9 mouse cellular contexts compared by ENCODE assay signal in the genomic region with DNA sequence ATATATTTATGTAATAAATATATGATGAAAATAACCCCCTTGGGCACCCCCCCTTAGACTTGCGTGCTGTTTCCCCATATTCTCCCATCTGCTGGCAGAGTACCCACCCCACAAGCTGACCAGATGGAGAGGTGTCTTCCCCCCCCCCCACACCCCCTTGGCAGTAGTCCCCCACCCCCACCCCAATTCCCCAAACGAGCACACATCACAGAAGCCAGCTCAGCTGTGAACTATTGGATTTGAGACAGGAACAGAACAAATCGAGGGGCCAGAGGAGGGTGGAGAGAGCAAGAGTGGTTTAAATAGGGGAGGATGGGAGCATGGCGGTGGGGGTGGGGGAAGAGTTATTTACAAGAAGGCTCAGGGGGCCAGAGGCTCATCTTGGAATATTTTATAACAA. TPM values are rescaled to one million over a fixed set of nuclear protein-coding genes. Genes with fewer than 3 reads are reported as not detected.
DNase-seq lines count a peak whose midpoint lies in the region; ATAC-seq and TF ChIP-seq lines count a peak whose summit lies in the region.
"Had no signal": no experiment of that assay in that cellular context is flagged by ENCODE, and none has a peak within 500 bp of the region (broad histone marks: within the 10 kb centered on the region; RNA-seq: fewer than 3 reads in every experiment).

No protein-coding gene starts in this region.

- no peak for TF ChIP-seq CTCF in kidney, adult 2 months (conservative IDR thresholded peaks at IDR 0.05; ENCODE audit: insufficient read depth, insufficient read length, low read depth, low read length)

- H3K4me2 ChIP-seq in kidney, embryonic 16.5 days (replicated peaks; ENCODE audit: low read depth, low read length), result peak overlapping the region; percentile 53
- H3K4me2 ChIP-seq in embryonic facial prominence, embryonic 13.5 days, result peak overlapping the region; percentile 47
- peak overlapping the region; percentile 36 for H3K4me2 ChIP-seq in hindbrain, embryonic 13.5 days
- peak overlapping the region; percentile 45 for H3K4me2 ChIP-seq in midbrain, embryonic 13.5 days (replicated peaks)

- 10% methylated on average over 4 of the region's 4 CpGs for WGBS in kidney, embryonic 16.5 days
- 44% methylated on average over 4 of the region's 4 CpGs for WGBS in kidney, adult 2 months
- WGBS in embryonic facial prominence, embryonic 13.5 days, result 14% methylated on average over 4 of the region's 4 CpGs
- WGBS in hindbrain, embryonic 13.5 days, result 20% methylated on average over 4 of the region's 4 CpGs
- WGBS in midbrain, embryonic 13.5 days, result 8% methylated on average over 4 of the region's 4 CpGs

- no peaks in the 10 kb centered on the region for H3K9me3 ChIP-seq in kidney, embryonic 16.5 days (ENCODE audit: low read length)
- H3K9me3 ChIP-seq in embryonic facial prominence, embryonic 13.5 days, result no peaks in the 10 kb centered on the region
- H3K9me3 ChIP-seq in hindbrain, embryonic 13.5 days, result no peaks in the 10 kb centered on the region
- H3K9me3 ChIP-seq in midbrain, embryonic 13.5 days, result no peaks in the 10 kb centered on the region

- peaks cover 52% of the 10 kb centered on the region for H3K4me1 ChIP-seq in kidney, embryonic 16.5 days (ENCODE audit: insufficient read depth, low read length)
- peaks cover 5% of the 10 kb centered on the region; the same call in 1 of the 2 replicates for H3K4me1 ChIP-seq in kidney, adult 2 months (ENCODE audit: control insufficient read depth, insufficient read depth, low read length)
- H3K4me1 ChIP-seq in embryonic facial prominence, embryonic 13.5 days, result peaks cover 59% of the 10 kb centered on the region
- peaks cover 52% of the 10 kb centered on the region for H3K4me1 ChIP-seq in hindbrain, embryonic 13.5 days (replicated peaks)
- H3K4me1 ChIP-seq in midbrain, embryonic 13.5 days (replicated peaks), result peaks cover 50% of the 10 kb centered on the region

- no peak for ATAC-seq in kidney, embryonic 16.5 days (ENCODE audit: low FRiP score, low TSS enrichment)
- no peak for ATAC-seq in embryonic facial prominence, embryonic 13.5 days (ENCODE audit: insufficient number of reproducible peaks, insufficient read depth, low FRiP score, low TSS enrichment, low read depth)
- no peak for ATAC-seq in hindbrain, embryonic 13.5 days (ENCODE audit: low FRiP score)
- no peak for ATAC-seq in midbrain, embryonic 13.5 days

- peaks cover 18% of the 10 kb centered on the region for H3K36me3 ChIP-seq in kidney, embryonic 16.5 days (ENCODE audit: insufficient read depth, low read length)
- H3K36me3 ChIP-seq in kidney, adult 2 months (ENCODE audit: control insufficient read depth, insufficient read depth, low read length), result peaks cover 34% of the 10 kb centered on the region
- peaks cover 66% of the 10 kb centered on the region for H3K36me3 ChIP-seq in embryonic facial prominence, embryonic 13.5 days
- peaks cover 73% of the 10 kb centered on the region for H3K36me3 ChIP-seq in hindbrain, embryonic 13.5 days
- peaks cover 68% of the 10 kb centered on the region for H3K36me3 ChIP-seq in midbrain, embryonic 13.5 days

- no peak for TF ChIP-seq POLR2A in kidney, adult 2 months (IDR thresholded peaks at IDR 0.05; ENCODE audit: low read depth, low read length)

- peak overlapping the region; percentile 54 for H3K9ac ChIP-seq in kidney, embryonic 16.5 days (replicated peaks; ENCODE audit: low read length)
- peak overlapping the region; percentile 59; the same call in 1 of the 2 replicates for H3K9ac ChIP-seq in embryonic facial prominence, embryonic 13.5 days
- H3K9ac ChIP-seq in hindbrain, embryonic 13.5 days, result peak overlapping the region; percentile 55; the same call in 1 of the 2 replicates
- peak overlapping the region; percentile 58; the same call in 1 of the 2 replicates for H3K9ac ChIP-seq in midbrain, embryonic 13.5 days (replicated peaks)

- no peaks in the 10 kb centered on the region for H3K27me3 ChIP-seq in kidney, embryonic 16.5 days (ENCODE audit: insufficient read depth, low read length)
- no peaks in the 10 kb centered on the region for H3K27me3 ChIP-seq in kidney, adult 2 months (replicated peaks; ENCODE audit: control insufficient read depth, insufficient read depth, low read length)
- H3K27me3 ChIP-seq in embryonic facial prominence, embryonic 13.5 days, result no peaks in the 10 kb centered on the region
- no peaks in the 10 kb centered on the region for H3K27me3 ChIP-seq in hindbrain, embryonic 13.5 days
- no peaks in the 10 kb centered on the region for H3K27me3 ChIP-seq in midbrain, embryonic 13.5 days

- H3K27ac ChIP-seq in kidney, embryonic 16.5 days (ENCODE audit: low read length), result peak overlapping the region; percentile 81
- H3K27ac ChIP-seq in kidney, adult 2 months (ENCODE audit: insufficient read depth, low read depth, low read length), result no peak overlapping the region
- H3K27ac ChIP-seq in embryonic facial prominence, embryonic 13.5 days, result peak overlapping the region; percentile 73
- H3K27ac ChIP-seq in hindbrain, embryonic 13.5 days, result peak overlapping the region; percentile 88
- H3K27ac ChIP-seq in midbrain, embryonic 13.5 days, result peak overlapping the region; percentile 81

- DNase-seq in kidney, adult 2 months, result no peak
- no peak for DNase-seq in thymus, postnatal 25 days
- no peak for DNase-seq in c-Kit-positive CD71-positive TER-119-positive erythroid progenitor cells, embryonic 14.5 days (ENCODE audit: low spot score)
- DNase-seq in cerebellum, adult 18-20 months, result no peak
- DNase-seq: layer of hippocampus, adult 9-11 months had no signal

- H3K4me3 ChIP-seq in kidney, embryonic 16.5 days (ENCODE audit: low read length), result peak overlapping the region; percentile 31
- H3K4me3 ChIP-seq in kidney, adult 2 months (ENCODE audit: insufficient read depth, low read depth, low read length), result no peak overlapping the region
- H3K4me3 ChIP-seq in embryonic facial prominence, embryonic 13.5 days, result peak overlapping the region; percentile 18; the same call in 1 of the 2 replicates
- H3K4me3 ChIP-seq in hindbrain, embryonic 13.5 days, result no peak overlapping the region
- peak overlapping the region; percentile 17; the same call in 1 of the 2 replicates for H3K4me3 ChIP-seq in midbrain, embryonic 13.5 days (replicated peaks)

RNA-seq across cellular contexts. Expression of a gene that starts 7.4 kb away (rescaled TPM):
- polyA plus RNA-seq in kidney, embryonic 16.5 days (2015; fragmentation: Nextera tagmentation; extraction: Ambion mirVana), result 2.2 and 2.4 TPM in 2 replicates
- 140 and 155 TPM in 2 replicates for polyA plus RNA-seq in kidney, adult 2 months (2012; rRNA removed)
- polyA plus RNA-seq in embryonic facial prominence, embryonic 13.5 days (2015; fragmentation: Nextera tagmentation; extraction: Ambion mirVana), result 1.4 and 1.5 TPM in 2 replicates
- 1.9 and 2.4 TPM in 2 replicates for polyA plus RNA-seq in hindbrain, embryonic 13.5 days (2015; fragmentation: Nextera tagmentation; extraction: Ambion mirVana)
- 1.2 and 1.9 TPM in 2 replicates for polyA plus RNA-seq in midbrain, embryonic 13.5 days (2015; fragmentation: Nextera tagmentation; extraction: Ambion mirVana)

RNA-seq across cellular contexts. Expression of a gene that starts 27.3 kb away (rescaled TPM):
- polyA plus RNA-seq in kidney, embryonic 16.5 days (2015; fragmentation: Nextera tagmentation; extraction: Ambion mirVana), result 24.4 and 25.9 TPM in 2 replicates
- 92.7 and 97.2 TPM in 2 replicates for polyA plus RNA-seq in kidney, adult 2 months (2012; rRNA removed)
- polyA plus RNA-seq in embryonic facial prominence, embryonic 13.5 days (2015; fragmentation: Nextera tagmentation; extraction: Ambion mirVana), result 46.5 and 47.3 TPM in 2 replicates
- 117 and 122 TPM in 2 replicates for polyA plus RNA-seq in hindbrain, embryonic 13.5 days (2015; fragmentation: Nextera tagmentation; extraction: Ambion mirVana)
- 99.6 and 106 TPM in 2 replicates for polyA plus RNA-seq in midbrain, embryonic 13.5 days (2015; fragmentation: Nextera tagmentation; extraction: Ambion mirVana)

RNA-seq across cellular contexts. Expression of a gene that starts 27.6 kb away (rescaled TPM):
- polyA plus RNA-seq in kidney, embryonic 16.5 days (2015; fragmentation: Nextera tagmentation; extraction: Ambion mirVana), result 23.7 and 24.2 TPM in 2 replicates
- 23.5 and 24.5 TPM in 2 replicates for polyA plus RNA-seq in kidney, adult 2 months (2012; rRNA removed)
- 31.5 and 33.0 TPM in 2 replicates for polyA plus RNA-seq in embryonic facial prominence, embryonic 13.5 days (2015; fragmentation: Nextera tagmentation; extraction: Ambion mirVana)
- polyA plus RNA-seq in hindbrain, embryonic 13.5 days (2015; fragmentation: Nextera tagmentation; extraction: Ambion mirVana), result 31.5 and 33.0 TPM in 2 replicates
- polyA plus RNA-seq in midbrain, embryonic 13.5 days (2015; fragmentation: Nextera tagmentation; extraction: Ambion mirVana), result 34.2 and 34.5 TPM in 2 replicates

RNA-seq across cellular contexts. Expression of a gene that starts 37.0 kb away (rescaled TPM):
- polyA plus RNA-seq in kidney, embryonic 16.5 days (2015; fragmentation: Nextera tagmentation; extraction: Ambion mirVana), result 36.2 and 41.0 TPM in 2 replicates
- 21.0 and 24.5 TPM in 2 replicates for polyA plus RNA-seq in kidney, adult 2 months (2012; rRNA removed)
- 39.0 and 40.3 TPM in 2 replicates for polyA plus RNA-seq in embryonic facial prominence, embryonic 13.5 days (2015; fragmentation: Nextera tagmentation; extraction: Ambion mirVana)
- polyA plus RNA-seq in hindbrain, embryonic 13.5 days (2015; fragmentation: Nextera tagmentation; extraction: Ambion mirVana), result 48.7 and 50.2 TPM in 2 replicates
- 52.6 and 57.6 TPM in 2 replicates for polyA plus RNA-seq in midbrain, embryonic 13.5 days (2015; fragmentation: Nextera tagmentation; extraction: Ambion mirVana)

RNA-seq across cellular contexts. Expression of a gene that starts 38.5 kb away (rescaled TPM):
- 71.4 and 73.9 TPM in 2 replicates for polyA plus RNA-seq in kidney, embryonic 16.5 days (2015; fragmentation: Nextera tagmentation; extraction: Ambion mirVana)
- 45.3 and 54.1 TPM in 2 replicates for polyA plus RNA-seq in kidney, adult 2 months (2012; rRNA removed)
- polyA plus RNA-seq in embryonic facial prominence, embryonic 13.5 days (2015; fragmentation: Nextera tagmentation; extraction: Ambion mirVana), result 63.8 and 65.0 TPM in 2 replicates
- 72.4 and 75.2 TPM in 2 replicates for polyA plus RNA-seq in hindbrain, embryonic 13.5 days (2015; fragmentation: Nextera tagmentation; extraction: Ambion mirVana)
- polyA plus RNA-seq in midbrain, embryonic 13.5 days (2015; fragmentation: Nextera tagmentation; extraction: Ambion mirVana), result 83.5 and 90.3 TPM in 2 replicates

Comparison
In these comparisons a context has a peak if more than half of its experiments do, and no peak if none do; other contexts are left out.
1. H3K4me3 ChIP-seq: peak in kidney, embryonic 16.5 days (single experiment), embryonic facial prominence, embryonic 13.5 days (single experiment) and midbrain, embryonic 13.5 days (single experiment); none in kidney, adult 2 months (single experiment) and hindbrain, embryonic 13.5 days (single experiment).
2. RNA of a gene that starts 7.4 kb away (polyA plus RNA-seq): 140 to 155 TPM in kidney, adult 2 months; 2.2 to 2.4 TPM in kidney, embryonic 16.5 days, 1.9 to 2.4 TPM in hindbrain, embryonic 13.5 days, 1.4 to 1.5 TPM in embryonic facial prominence, embryonic 13.5 days and 1.2 to 1.9 TPM in midbrain, embryonic 13.5 days; every median in the first group is over 10 times any median in the second.
3. Peak in every context shown above with its lines, with median percentiles within 50 percentile points of each other: H3K4me2 ChIP-seq and H3K9ac ChIP-seq.